Mouse (Mus musculus): ENCODE measurements around the gene Map2k2. TPM values are rescaled to one million over a fixed set of nuclear protein-coding genes. Genes with fewer than 3 reads are reported as not detected.
A peak's percentile ranks its signal among the peaks of the same experiment; 100 is the strongest.

Gene Map2k2
- polyA plus RNA-seq, 1 experiment from 2014 or later: 100 TPM

DNA sequence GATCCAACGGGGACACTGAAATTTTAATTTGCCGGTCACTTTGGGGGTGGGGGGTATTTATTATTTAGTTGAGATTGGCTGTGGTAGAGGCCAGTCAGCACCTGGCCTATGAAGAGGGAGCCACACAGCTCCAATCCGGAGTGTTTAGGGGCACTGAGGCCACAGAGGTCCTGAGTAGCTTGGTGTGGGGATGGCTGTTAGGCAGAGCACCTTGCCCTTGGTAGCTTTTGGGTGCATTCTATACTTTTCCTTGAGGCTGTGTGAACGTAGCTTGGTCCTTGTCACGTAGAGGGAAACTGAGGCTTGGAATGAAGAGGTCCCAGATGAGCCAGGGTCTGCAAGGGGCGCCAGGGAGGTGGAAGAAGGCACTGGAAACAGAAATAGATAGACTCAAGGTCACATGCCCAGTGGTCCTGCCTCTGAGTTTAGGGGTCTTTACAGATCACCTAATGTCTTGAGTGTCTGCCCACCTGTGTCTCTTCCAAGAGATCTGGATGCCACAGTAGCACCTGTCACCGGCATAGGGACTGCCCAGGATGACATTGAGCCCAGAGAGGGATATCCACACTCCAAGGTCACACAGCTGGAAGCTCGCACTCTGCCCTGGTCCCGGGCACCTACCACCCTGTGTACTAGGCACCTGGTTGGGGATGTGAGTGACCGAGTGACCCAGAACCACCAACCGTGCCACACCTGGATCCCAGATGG is 33.3 kb downstream of the Map2k2 start:
- Histone ChIP-seq H3K4me1 (ENCODE audit: control insufficient read depth, low read depth, low read length) (peaks cover 64% of the 10 kb centered on the region), H3K27ac (ENCODE audit: low read length) (peak overlapping the region; percentile 91), H3K9ac (ENCODE audit: low read depth, low read length) (peak overlapping the region; percentile 89), H3K4me3 (ENCODE audit: low read depth, low read length) (peak overlapping the region; percentile 93), H3K27me3 (ENCODE audit: control insufficient read depth, insufficient read depth, low read depth, low read length) (no peaks in the 10 kb centered on the region), H3K36me3 (ENCODE audit: control insufficient read depth, insufficient read depth) (peaks cover 10% of the 10 kb centered on the region), H3K4me2 (ENCODE audit: low read depth, low read length) (peak overlapping the region; percentile 93), H3K9me3 (replicated peaks; ENCODE audit: control insufficient read depth, low read length) (no peaks in the 10 kb centered on the region)
- 43% methylated on average over 11 of the region's 11 CpGs for WGBS (ENCODE audit: insufficient replicate concordance)
- ATAC-seq (ENCODE audit: low read depth): no peak

- Histone ChIP-seq H3K27ac (ENCODE audit: low read length) (peak overlapping the region; percentile 18), H3K36me3 (ENCODE audit: control insufficient read depth, insufficient read depth) (peaks cover 15% of the 10 kb centered on the region)
These were observed 33.8 kb downstream of the Map2k2 start for GRCm38 (mm10) chr10:81139529-81139846.

GRCm38 (mm10) chr10:81140005-81140404 is 34.3 kb downstream of the Map2k2 start:
- Histone ChIP-seq H3K36me3 (ENCODE audit: control insufficient read depth, insufficient read depth) (peaks cover 21% of the 10 kb centered on the region), H3K27me3 (ENCODE audit: control insufficient read depth, insufficient read depth, low read depth, low read length) (no peaks in the 10 kb centered on the region), H3K4me3 (ENCODE audit: low read depth, low read length) (peak overlapping the region; percentile 93), H3K9me3 (replicated peaks; ENCODE audit: control insufficient read depth, low read length) (no peaks in the 10 kb centered on the region), H3K4me2 (ENCODE audit: low read depth, low read length) (peak overlapping the region; percentile 93), H3K4me1 (ENCODE audit: control insufficient read depth, low read depth, low read length) (peaks cover 54% of the 10 kb centered on the region), H3K27ac (ENCODE audit: low read length) (peak overlapping the region; percentile 55), H3K9ac (ENCODE audit: low read depth, low read length) (peak overlapping the region; percentile 89)
- WGBS (ENCODE audit: insufficient replicate concordance): 31% methylated on average over 8 of the region's 8 CpGs
- no peak for ATAC-seq (ENCODE audit: low read depth)

More at GRCm38 (mm10) chr10:81139529-81139846, 33.8 kb downstream of the Map2k2 start:
- peak overlapping the region; percentile 93 for H3K4me3 ChIP-seq (ENCODE audit: low read depth, low read length)
- no peak for ATAC-seq (ENCODE audit: low read depth)
- peaks cover 59% of the 10 kb centered on the region for H3K4me1 ChIP-seq (ENCODE audit: control insufficient read depth, low read depth, low read length)
- H3K27me3 ChIP-seq (ENCODE audit: control insufficient read depth, insufficient read depth, low read depth, low read length): no peaks in the 10 kb centered on the region
- no peaks in the 10 kb centered on the region for H3K9me3 ChIP-seq (replicated peaks; ENCODE audit: control insufficient read depth, low read length)
- 41% methylated on average over 4 of the region's 4 CpGs for WGBS (ENCODE audit: insufficient replicate concordance)
- H3K4me2 ChIP-seq (ENCODE audit: low read depth, low read length): peak overlapping the region; percentile 93
- H3K9ac ChIP-seq (ENCODE audit: low read depth, low read length): peak overlapping the region; percentile 89

GRCm38 (mm10) chr10:81140717-81141454 is 35.2 kb downstream of the Map2k2 start:
- Histone ChIP-seq H3K4me1 (ENCODE audit: control insufficient read depth, low read depth, low read length) (peaks cover 57% of the 10 kb centered on the region), H3K4me3 (ENCODE audit: low read depth, low read length) (peak overlapping the region; percentile 93), H3K9ac (ENCODE audit: low read depth, low read length) (peak overlapping the region; percentile 89), H3K36me3 (ENCODE audit: control insufficient read depth, insufficient read depth) (peaks cover 29% of the 10 kb centered on the region), H3K27me3 (ENCODE audit: control insufficient read depth, insufficient read depth, low read depth, low read length) (no peaks in the 10 kb centered on the region), H3K4me2 (ENCODE audit: low read depth, low read length) (peak overlapping the region; percentile 93), H3K9me3 (replicated peaks; ENCODE audit: control insufficient read depth, low read length) (no peaks in the 10 kb centered on the region), H3K27ac (ENCODE audit: low read length) (peak overlapping the region; percentile 55)
- ATAC-seq (ENCODE audit: low read depth): no peak
- 40% methylated on average over 10 of the region's 10 CpGs for WGBS (ENCODE audit: insufficient replicate concordance)

DNA sequence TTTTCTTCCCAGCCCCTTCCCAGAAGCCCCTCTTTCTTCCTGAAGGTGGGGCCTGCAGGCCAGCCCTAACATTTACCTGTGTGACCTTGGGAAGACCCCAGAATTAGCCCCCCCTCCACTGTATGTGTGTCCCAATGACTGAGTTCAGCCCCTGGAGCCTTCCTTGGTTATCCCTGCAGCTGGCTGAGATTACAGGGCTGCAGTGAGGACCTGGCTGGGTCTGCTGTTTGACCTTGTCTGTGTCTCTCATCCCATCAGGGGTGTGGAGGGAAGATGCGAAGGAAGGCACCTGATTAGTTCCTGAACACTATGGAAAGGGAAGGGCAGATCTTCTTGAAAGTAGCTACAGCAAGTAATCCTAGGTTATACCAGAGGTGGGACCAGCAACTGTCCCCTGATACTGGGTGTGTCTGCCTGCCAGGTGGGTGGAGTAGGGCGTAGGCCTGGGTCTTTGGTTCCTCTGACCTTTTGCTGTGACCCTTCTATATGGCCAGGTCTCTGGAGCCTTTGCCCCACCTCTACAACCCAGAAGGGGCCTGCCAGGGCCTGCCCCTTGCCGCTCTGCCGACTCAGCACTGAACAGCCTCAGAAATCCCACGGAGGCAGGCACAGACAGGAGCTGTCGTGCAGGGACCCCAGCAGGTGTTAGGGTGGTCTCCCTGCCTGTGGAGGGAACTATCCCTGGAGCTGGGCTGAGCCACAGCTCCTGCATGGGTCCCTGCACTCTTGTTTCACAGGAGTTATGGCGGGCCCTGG is 35.9 kb downstream of the Map2k2 start:
- peak overlapping the region; percentile 93 for H3K4me3 ChIP-seq (ENCODE audit: low read depth, low read length)

GRCm38 (mm10) chr10:81142551-81142981 is 36.9 kb downstream of the Map2k2 start:
- H3K9me3 ChIP-seq (replicated peaks; ENCODE audit: control insufficient read depth, low read length): no peaks in the 10 kb centered on the region
- H3K4me2 ChIP-seq (ENCODE audit: low read depth, low read length): no peak overlapping the region
- no peak overlapping the region; the same call in 1 of the 2 replicates for H3K9ac ChIP-seq (ENCODE audit: low read depth, low read length)
- peaks cover 60% of the 10 kb centered on the region for H3K4me1 ChIP-seq (ENCODE audit: control insufficient read depth, low read depth, low read length)
- peaks cover 46% of the 10 kb centered on the region for H3K36me3 ChIP-seq (ENCODE audit: control insufficient read depth, insufficient read depth)
- H3K27ac ChIP-seq (ENCODE audit: low read length): 0 out of 2 replicates have a peak overlapping the region, but pooled peaks have one; percentile 9
- 65% methylated on average over 5 of the region's 5 CpGs for WGBS (ENCODE audit: insufficient replicate concordance)
- ATAC-seq (ENCODE audit: low read depth): no peak
- H3K4me3 ChIP-seq (ENCODE audit: low read depth, low read length): no peak overlapping the region
- H3K27me3 ChIP-seq (ENCODE audit: control insufficient read depth, insufficient read depth, low read depth, low read length): no peaks in the 10 kb centered on the region

More for the DNA sequence above, 35.9 kb downstream of the Map2k2 start:
- Histone ChIP-seq H3K9me3 (replicated peaks; ENCODE audit: control insufficient read depth, low read length) (no peaks in the 10 kb centered on the region), H3K36me3 (ENCODE audit: control insufficient read depth, insufficient read depth) (peaks cover 37% of the 10 kb centered on the region), H3K4me1 (ENCODE audit: control insufficient read depth, low read depth, low read length) (peaks cover 60% of the 10 kb centered on the region), H3K4me2 (ENCODE audit: low read depth, low read length) (peak overlapping the region; percentile 93), H3K27me3 (ENCODE audit: control insufficient read depth, insufficient read depth, low read depth, low read length) (no peaks in the 10 kb centered on the region), H3K9ac (ENCODE audit: low read depth, low read length) (peak overlapping the region; percentile 33; the same call in 1 of the 2 replicates), H3K27ac (ENCODE audit: low read length) (peak overlapping the region; percentile 58)
- 76% methylated on average over 7 of the region's 7 CpGs for WGBS (ENCODE audit: insufficient replicate concordance)
- no peak for ATAC-seq (ENCODE audit: low read depth)

GRCm38 (mm10) chr10:81143157-81143633 is 37.5 kb downstream of the Map2k2 start:
- no peak overlapping the region for H3K27ac ChIP-seq (ENCODE audit: low read length)
- H3K9ac ChIP-seq (ENCODE audit: low read depth, low read length): no peak overlapping the region
- no peaks in the 10 kb centered on the region for H3K9me3 ChIP-seq (replicated peaks; ENCODE audit: control insufficient read depth, low read length)
- no peaks in the 10 kb centered on the region for H3K27me3 ChIP-seq (ENCODE audit: control insufficient read depth, insufficient read depth, low read depth, low read length)
- no peak overlapping the region for H3K4me2 ChIP-seq (ENCODE audit: low read depth, low read length)
- peaks cover 60% of the 10 kb centered on the region for H3K4me1 ChIP-seq (ENCODE audit: control insufficient read depth, low read depth, low read length)
- no peak overlapping the region for H3K4me3 ChIP-seq (ENCODE audit: low read depth, low read length)
- ATAC-seq (ENCODE audit: low read depth): no peak
- H3K36me3 ChIP-seq (ENCODE audit: control insufficient read depth, insufficient read depth): peaks cover 52% of the 10 kb centered on the region
- WGBS (ENCODE audit: insufficient replicate concordance): 73% methylated on average over 7 of the region's 7 CpGs

DNA sequence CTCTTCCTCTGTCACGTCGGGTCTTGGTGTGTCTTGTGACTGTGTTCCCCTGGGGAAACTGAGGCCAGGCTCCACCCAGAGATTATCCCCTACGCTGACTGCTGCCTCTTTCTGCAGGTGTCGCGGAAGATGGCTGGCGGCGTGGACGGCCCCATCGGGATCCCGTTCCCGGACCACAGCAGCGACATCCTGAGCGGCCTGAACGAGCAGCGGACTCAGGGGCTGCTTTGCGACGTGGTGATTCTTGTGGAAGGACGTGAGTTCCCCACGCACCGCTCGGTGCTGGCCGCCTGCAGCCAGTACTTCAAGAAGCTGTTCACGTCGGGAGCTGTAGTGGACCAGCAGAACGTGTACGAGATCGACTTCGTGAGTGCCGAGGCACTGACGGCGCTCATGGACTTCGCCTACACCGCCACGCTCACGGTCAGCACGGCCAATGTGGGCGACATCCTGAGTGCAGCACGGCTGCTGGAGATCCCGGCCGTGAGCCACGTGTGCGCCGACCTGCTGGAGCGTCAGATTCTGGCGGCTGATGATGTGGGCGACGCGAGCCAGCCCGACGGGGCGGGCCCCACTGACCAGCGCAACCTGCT is 38.2 kb downstream of the Map2k2 start:
- Histone ChIP-seq H3K9me3 (replicated peaks; ENCODE audit: control insufficient read depth, low read length) (no peaks in the 10 kb centered on the region), H3K4me1 (ENCODE audit: control insufficient read depth, low read depth, low read length) (peaks cover 54% of the 10 kb centered on the region), H3K9ac (ENCODE audit: low read depth, low read length) (no peak overlapping the region), H3K4me3 (ENCODE audit: low read depth, low read length) (no peak overlapping the region), H3K4me2 (ENCODE audit: low read depth, low read length) (no peak overlapping the region), H3K27ac (ENCODE audit: low read length) (no peak overlapping the region), H3K27me3 (ENCODE audit: control insufficient read depth, insufficient read depth, low read depth, low read length) (no peaks in the 10 kb centered on the region), H3K36me3 (ENCODE audit: control insufficient read depth, insufficient read depth) (peaks cover 60% of the 10 kb centered on the region)
- 93% methylated on average over 52 of the region's 52 CpGs for WGBS (ENCODE audit: insufficient replicate concordance)
- no peak for ATAC-seq (ENCODE audit: low read depth)
